Mouse (Mus musculus): ENCODE measurements around the gene Hbb-y. TPM values are rescaled to one million over a fixed set of nuclear protein-coding genes. Genes with fewer than 3 reads are reported as not detected.
"Not testable (repeated sequence)": the region's sequence is repeated elsewhere in the genome, so short reads cannot be mapped to it uniquely, and the experiment has no call there.

Gene Hbb-y
- polyA plus RNA-seq, 1 experiment = not detected

DNA sequence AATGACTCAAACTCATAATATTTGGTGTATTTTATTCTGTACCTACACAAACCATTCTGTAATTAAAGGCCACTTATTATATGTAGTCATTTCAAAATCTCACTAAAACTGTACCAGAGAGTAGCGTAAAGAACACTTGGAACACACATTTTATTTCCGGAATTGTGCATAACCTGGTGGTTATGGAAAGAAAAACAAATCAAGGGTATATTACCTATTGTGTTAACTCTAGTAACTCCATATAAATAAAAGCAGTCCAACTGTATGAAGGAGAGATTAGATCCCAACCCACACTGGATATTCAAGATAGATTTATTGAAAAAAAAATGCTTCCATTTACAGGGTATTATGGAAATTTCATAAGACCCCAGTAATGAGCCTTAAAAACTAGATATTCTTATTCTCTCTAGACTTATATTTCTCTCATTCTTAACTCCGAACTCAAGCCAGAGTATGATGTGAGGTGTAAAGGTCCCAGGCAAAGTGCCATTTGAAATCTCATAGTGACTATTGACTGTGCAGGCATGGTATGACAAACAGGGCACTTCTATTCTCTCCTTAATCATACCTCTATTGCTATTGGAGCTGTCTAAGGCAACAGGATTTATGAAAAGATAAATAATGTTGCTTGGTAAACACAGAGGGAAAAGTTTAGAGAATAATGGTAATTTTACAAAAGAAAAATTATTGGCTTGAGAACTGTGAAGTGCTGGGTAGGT, 27.3 kb downstream of the Hbb-y start:
- Histone ChIP-seq H3K36me3 (ENCODE audit: control insufficient read depth, insufficient read depth, low read length, poor library complexity, severe bottlenecking) (no peaks in the 10 kb centered on the region), H3K9me3 (replicated peaks; ENCODE audit: control insufficient read depth, insufficient read depth, low read length, poor library complexity, severe bottlenecking) (no peaks in the 10 kb centered on the region), H3K27me3 (ENCODE audit: control insufficient read depth, insufficient read depth, low read length, poor library complexity, severe bottlenecking) (no peaks in the 10 kb centered on the region), H3K4me1 (ENCODE audit: control insufficient read depth, insufficient read depth, low read length) (no peaks in the 10 kb centered on the region), H3K4me3 (ENCODE audit: low read depth, low read length) (no peak overlapping the region), H3K27ac (ENCODE audit: insufficient read depth, low read length) (no peak overlapping the region), H3K9ac (ENCODE audit: low read depth, poor library complexity, severe bottlenecking) (no peak overlapping the region)
- TF ChIP-seq CTCF (IDR thresholded peaks at IDR 0.05; ENCODE audit: low read depth, low read length) = no peak
- no peak for TF ChIP-seq EP300 (IDR thresholded peaks at IDR 0.05; ENCODE audit: insufficient read depth, low read depth, low read length)
- TF ChIP-seq POLR2A (IDR thresholded peaks at IDR 0.05; ENCODE audit: insufficient read depth, low read length) = no peak

DNA sequence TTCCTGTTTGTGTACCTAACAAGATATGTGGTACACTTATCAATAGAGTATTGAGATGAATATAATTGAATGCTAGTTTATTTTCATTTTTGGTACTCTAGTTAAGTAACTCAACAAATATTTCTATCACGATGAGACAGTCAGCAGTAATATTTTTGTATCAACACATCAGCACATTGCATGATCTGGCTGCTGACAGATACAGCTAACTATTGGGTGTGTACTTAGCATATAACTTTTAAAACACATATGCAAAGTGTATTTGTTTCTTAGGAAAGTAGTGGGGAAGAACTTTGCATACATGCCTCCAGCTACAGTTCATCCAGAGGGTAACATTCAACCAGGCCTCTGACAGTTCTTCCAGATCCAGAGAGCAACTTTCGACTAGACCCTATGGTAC, 28.4 kb downstream of the Hbb-y start:
- Histone ChIP-seq H3K4me3 (ENCODE audit: low read depth, low read length) (no peak overlapping the region), H3K27ac (ENCODE audit: insufficient read depth, low read length) (no peak overlapping the region), H3K36me3 (ENCODE audit: control insufficient read depth, insufficient read depth, low read length, poor library complexity, severe bottlenecking) (no peaks in the 10 kb centered on the region), H3K9ac (ENCODE audit: low read depth, poor library complexity, severe bottlenecking) (no peak overlapping the region), H3K4me1 (ENCODE audit: control insufficient read depth, insufficient read depth, low read length) (no peaks in the 10 kb centered on the region), H3K9me3 (replicated peaks; ENCODE audit: control insufficient read depth, insufficient read depth, low read length, poor library complexity, severe bottlenecking) (no peaks in the 10 kb centered on the region), H3K27me3 (ENCODE audit: control insufficient read depth, insufficient read depth, low read length, poor library complexity, severe bottlenecking) (no peaks in the 10 kb centered on the region)
- TF ChIP-seq EP300 (IDR thresholded peaks at IDR 0.05; ENCODE audit: insufficient read depth, low read depth, low read length) (no peak), CTCF (IDR thresholded peaks at IDR 0.05; ENCODE audit: low read depth, low read length) (no peak), POLR2A (IDR thresholded peaks at IDR 0.05; ENCODE audit: insufficient read depth, low read length) (no peak)

DNA sequence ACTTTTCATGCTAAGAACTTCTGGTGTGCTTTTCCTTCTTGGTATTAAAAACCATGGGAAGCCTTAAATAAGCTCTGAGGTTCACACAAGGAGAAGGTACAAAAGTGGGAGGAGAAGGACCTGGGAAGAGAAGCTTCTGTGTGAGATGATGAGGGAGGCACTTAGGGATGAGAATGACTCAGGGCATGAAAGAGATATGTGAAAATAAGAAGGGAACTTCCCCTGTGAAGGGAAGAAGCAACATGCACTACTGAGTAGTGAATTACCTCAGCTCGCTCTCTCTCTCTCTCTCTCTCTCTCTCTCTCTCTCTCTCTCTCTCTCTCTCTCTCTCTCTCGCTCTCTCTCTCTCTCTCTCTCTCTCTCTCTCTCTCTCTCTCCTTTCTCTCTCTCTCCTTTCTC, 37.9 kb downstream of the Hbb-y start:
- not testable (repeated sequence) for H3K27ac ChIP-seq (ENCODE audit: insufficient read depth, low read length); H3K4me1 ChIP-seq (ENCODE audit: control insufficient read depth, insufficient read depth, low read length); H3K4me3 ChIP-seq (ENCODE audit: low read depth, low read length); H3K36me3 ChIP-seq (ENCODE audit: control insufficient read depth, insufficient read depth, low read length, poor library complexity, severe bottlenecking); H3K9me3 ChIP-seq (replicated peaks; ENCODE audit: control insufficient read depth, insufficient read depth, low read length, poor library complexity, severe bottlenecking); H3K27me3 ChIP-seq (ENCODE audit: control insufficient read depth, insufficient read depth, low read length, poor library complexity, severe bottlenecking); H3K9ac ChIP-seq (ENCODE audit: low read depth, poor library complexity, severe bottlenecking)

DNA sequence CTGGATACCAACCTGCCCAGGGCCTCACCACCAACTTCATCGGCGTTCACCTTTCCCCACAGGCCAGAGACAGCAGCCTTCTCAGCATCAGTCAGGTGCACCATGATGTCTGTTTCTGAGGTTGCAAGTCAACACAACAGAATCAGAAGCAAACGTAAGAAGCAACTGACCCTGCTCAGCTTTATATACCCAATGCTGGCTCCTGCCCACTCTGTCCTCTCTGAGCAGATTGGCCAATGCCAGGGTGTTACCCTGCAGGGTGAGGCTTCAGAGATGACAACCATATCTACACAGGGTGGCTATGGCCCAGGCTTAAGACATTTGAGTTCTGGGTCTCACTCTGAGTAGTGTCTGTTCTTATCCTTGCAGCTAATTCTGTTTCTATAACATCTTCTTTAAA, 39.2 kb downstream of the Hbb-y start, which contains the start of gene Hbb-bt:
Gene Hbb-bt (minus strand): TSS at position 231 of the 400 bp plus-strand sequence.
- Histone ChIP-seq H3K27me3 (ENCODE audit: control insufficient read depth, insufficient read depth, low read length, poor library complexity, severe bottlenecking) (no peaks in the 10 kb centered on the region), H3K9me3 (replicated peaks; ENCODE audit: control insufficient read depth, insufficient read depth, low read length, poor library complexity, severe bottlenecking) (no peaks in the 10 kb centered on the region), H3K9ac (ENCODE audit: low read depth, poor library complexity, severe bottlenecking) (no peak within 1 kb of the TSS), H3K36me3 (ENCODE audit: control insufficient read depth, insufficient read depth, low read length, poor library complexity, severe bottlenecking) (no peaks in the 10 kb centered on the region), H3K4me1 (ENCODE audit: control insufficient read depth, insufficient read depth, low read length) (no peaks in the 10 kb centered on the region), H3K27ac (ENCODE audit: insufficient read depth, low read length) (no peak within 1 kb of the TSS), H3K4me3 (ENCODE audit: low read depth, low read length) (no peak within 1 kb of the TSS)
- TF ChIP-seq POLR2A (IDR thresholded peaks at IDR 0.05; ENCODE audit: insufficient read depth, low read length) (no peak), CTCF (IDR thresholded peaks at IDR 0.05; ENCODE audit: low read depth, low read length) (no peak)

DNA sequence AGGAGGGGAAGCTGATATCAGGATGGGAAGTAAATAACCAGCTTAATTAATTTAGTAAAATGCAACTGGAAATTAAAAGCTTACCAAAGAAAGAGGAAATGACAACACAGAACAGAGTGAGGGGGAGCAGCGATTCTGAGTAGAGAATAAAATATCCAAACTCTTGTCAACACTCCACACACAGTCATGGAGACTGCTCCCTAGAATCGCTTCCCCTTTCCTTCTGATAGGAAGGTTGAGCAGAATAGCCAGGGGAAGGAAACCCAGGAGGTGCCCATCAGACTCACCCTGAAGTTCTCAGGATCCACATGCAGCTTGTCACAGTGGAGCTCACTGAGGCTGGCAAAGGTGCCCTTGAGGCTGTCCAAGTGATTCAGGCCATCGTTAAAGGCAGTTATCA, 39.9 kb downstream of the Hbb-y start:
- H3K4me3 ChIP-seq (ENCODE audit: low read depth, low read length); H3K36me3 ChIP-seq (ENCODE audit: control insufficient read depth, insufficient read depth, low read length, poor library complexity, severe bottlenecking); H3K27me3 ChIP-seq (ENCODE audit: control insufficient read depth, insufficient read depth, low read length, poor library complexity, severe bottlenecking); H3K4me1 ChIP-seq (ENCODE audit: control insufficient read depth, insufficient read depth, low read length); H3K27ac ChIP-seq (ENCODE audit: insufficient read depth, low read length); H3K9me3 ChIP-seq (replicated peaks; ENCODE audit: control insufficient read depth, insufficient read depth, low read length, poor library complexity, severe bottlenecking); H3K9ac ChIP-seq (ENCODE audit: low read depth, poor library complexity, severe bottlenecking): not testable (repeated sequence)

DNA sequence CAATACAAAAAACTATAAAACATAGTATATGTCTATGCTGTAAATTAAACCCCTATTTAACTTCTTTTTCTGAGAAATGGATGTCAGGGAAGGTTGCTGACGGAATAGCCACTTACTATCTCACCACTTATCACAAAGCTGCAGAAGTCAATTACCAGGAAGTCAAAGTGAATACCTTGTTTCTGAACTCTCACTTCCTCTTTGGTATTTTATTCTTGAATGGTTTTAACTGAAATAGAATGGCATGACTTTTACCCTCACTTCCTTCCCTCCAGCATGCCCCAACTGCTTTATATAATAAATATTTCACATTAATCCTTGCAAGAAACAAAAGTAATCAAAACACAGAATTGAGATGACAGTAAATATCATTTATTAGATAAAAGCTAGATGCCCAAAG, 40.8 kb downstream of the Hbb-y start:
- H3K4me3 ChIP-seq (ENCODE audit: low read depth, low read length) = no peak overlapping the region
- H3K9ac ChIP-seq (ENCODE audit: low read depth, poor library complexity, severe bottlenecking) = no peak overlapping the region
- no peaks in the 10 kb centered on the region for H3K27me3 ChIP-seq (ENCODE audit: control insufficient read depth, insufficient read depth, low read length, poor library complexity, severe bottlenecking)
- TF ChIP-seq CTCF (IDR thresholded peaks at IDR 0.05; ENCODE audit: low read depth, low read length) (no peak), EP300 (IDR thresholded peaks at IDR 0.05; ENCODE audit: insufficient read depth, low read depth, low read length) (no peak), POLR2A (IDR thresholded peaks at IDR 0.05; ENCODE audit: insufficient read depth, low read length) (no peak)
- H3K4me1 ChIP-seq (ENCODE audit: control insufficient read depth, insufficient read depth, low read length) = no peaks in the 10 kb centered on the region
- no peaks in the 10 kb centered on the region for H3K9me3 ChIP-seq (replicated peaks; ENCODE audit: control insufficient read depth, insufficient read depth, low read length, poor library complexity, severe bottlenecking)
- H3K36me3 ChIP-seq (ENCODE audit: control insufficient read depth, insufficient read depth, low read length, poor library complexity, severe bottlenecking) = no peaks in the 10 kb centered on the region
- H3K27ac ChIP-seq (ENCODE audit: insufficient read depth, low read length) = no peak overlapping the region
